Mouse (Mus musculus): Measurements from ENCODE around the gene Lrrc59. TPM values are rescaled to one million over a fixed set of nuclear protein-coding genes. Genes with fewer than 3 reads are reported as not detected.
"Not testable (repeated sequence)": the region's sequence is repeated elsewhere in the genome, so short reads cannot be mapped to it uniquely, and the experiment has no call there.

Gene Lrrc59
- total RNA-seq, 2 experiments from 2014 or later, result 35.8 to 37.5 TPM

GRCm38 (mm10) chr11:94680639-94681038 lies 51.1 kb downstream of the Lrrc59 start:
- DNase-seq, result no peak
- H3K4me3 ChIP-seq, result no peak overlapping the region
- intact Hi-C loops (cut with DNase I), result no loop called here
- peak; percentile 27; the same call in 1 of the 2 replicates for TF ChIP-seq CTCF (IDR thresholded peaks at IDR 0.05)
- no peak overlapping the region for H3K27ac ChIP-seq

- TF ChIP-seq CTCF (IDR thresholded peaks at IDR 0.05), result no peak
- H3K4me3 ChIP-seq, result no peak overlapping the region
- H3K27ac ChIP-seq, result no peak overlapping the region
- intact Hi-C loops (cut with DNase I), result no loop called here
- DNase-seq, result no peak
Measured at GRCm38 (mm10) chr11:94681640-94682039, 52.1 kb downstream of the Lrrc59 start.

DNA sequence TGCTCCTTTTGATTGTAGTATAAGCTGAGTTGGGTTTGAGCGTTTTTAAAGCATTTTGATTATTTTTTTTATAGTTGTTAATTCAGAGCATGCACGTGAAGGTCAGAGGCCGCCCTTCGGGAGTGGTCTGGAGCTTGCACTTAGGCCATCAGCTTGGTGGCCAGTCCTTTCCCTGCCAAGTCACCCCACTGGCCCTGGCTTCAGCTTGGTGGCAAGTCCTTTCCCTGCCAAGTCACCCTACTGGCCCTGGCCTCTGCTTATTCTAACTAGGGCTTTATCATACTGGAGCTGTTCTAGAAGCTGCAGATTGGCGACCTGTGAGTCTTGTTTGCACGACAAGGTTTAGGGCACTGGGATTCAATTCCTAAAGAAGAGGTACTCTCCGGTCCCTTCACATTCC lies 52.9 kb downstream of the Lrrc59 start:
- no peak for DNase-seq
- TF ChIP-seq CTCF (IDR thresholded peaks at IDR 0.05), result no peak
- Histone ChIP-seq H3K27ac (no peak overlapping the region), H3K4me3 (no peak overlapping the region)
- intact Hi-C loops (cut with DNase I), result no loop called here

DNA sequence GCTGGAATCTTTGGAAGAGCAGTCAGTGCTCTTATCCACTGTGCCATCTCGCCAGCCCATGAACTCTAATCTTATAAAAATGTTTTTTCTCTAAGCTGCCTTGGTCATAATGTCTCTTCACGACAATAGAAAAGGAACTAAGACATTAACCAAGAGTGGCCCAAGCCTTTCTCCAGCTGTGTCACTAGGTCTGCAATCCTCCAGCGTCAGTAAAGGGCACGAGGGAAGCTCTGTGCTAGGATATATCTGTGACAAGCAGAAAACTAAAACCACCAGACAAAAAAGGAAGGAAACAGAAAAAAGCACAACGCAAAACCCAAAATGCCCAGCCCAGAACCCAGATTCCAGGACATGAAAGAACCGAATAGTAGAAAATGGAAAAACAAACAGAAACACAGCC lies 57.6 kb downstream of the Lrrc59 start:
- intact Hi-C loops (cut with DNase I), result no loop called here
- no peak for TF ChIP-seq CTCF (IDR thresholded peaks at IDR 0.05)

DNA sequence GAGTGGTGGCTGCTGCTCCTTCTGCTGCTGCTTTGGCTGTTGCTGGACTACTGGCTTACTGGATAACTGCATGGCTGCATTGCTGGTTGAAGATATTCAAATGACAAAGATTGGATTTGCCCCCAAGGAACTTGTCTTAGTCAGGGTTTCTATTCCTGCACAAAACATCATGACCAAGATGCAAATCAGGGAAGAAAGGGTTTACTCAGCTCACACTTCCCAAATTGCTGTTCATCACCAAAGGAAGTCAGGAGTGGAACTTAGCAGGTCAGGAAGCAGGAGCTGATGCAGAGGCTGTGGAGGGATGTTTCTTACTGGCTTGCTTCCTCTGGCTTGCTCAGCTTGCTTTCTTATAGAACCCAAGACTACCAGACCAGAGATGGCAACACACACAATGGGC lies 62.9 kb downstream of the Lrrc59 start:
- H3K27ac ChIP-seq; H3K4me3 ChIP-seq; intact Hi-C loops (cut with DNase I): not testable (repeated sequence)

More for the DNA sequence above, 57.6 kb downstream of the Lrrc59 start:
- no peak for DNase-seq
- H3K4me3 ChIP-seq, result no peak overlapping the region
- no peak overlapping the region for H3K27ac ChIP-seq

More for the DNA sequence above, 62.9 kb downstream of the Lrrc59 start:
- not testable (repeated sequence) for DNase-seq

Other genes starting within 250 kb of the Lrrc59 start
- gene Abcc3, start 236.8 kb upstream of the Lrrc59 start, total RNA-seq (2021), result under 1 TPM; 0.46 to 0.53 TPM
- gene Cacna1g, start 155.6 kb upstream of the Lrrc59 start, total RNA-seq (2021), result 1 to 10 TPM; 1.2 to 3.0 TPM
- not detected for gene Spata20, start 143.6 kb upstream of the Lrrc59 start, total RNA-seq (2021)
- gene Epn3, start 129.8 kb upstream of the Lrrc59 start, total RNA-seq (2021), result under 1 TPM in 1 of 2 experiments, not detected in 1; 0.05 TPM
- not detected for gene Mycbpap, start 108.0 kb upstream of the Lrrc59 start, total RNA-seq (2021)
- gene Rsad1, start 80.5 kb upstream of the Lrrc59 start, total RNA-seq (2021), result 1 to 10 TPM; 2.9 to 4.1 TPM
- gene Chad, start 64.7 kb upstream of the Lrrc59 start, total RNA-seq (2021), result 10 to 100 TPM in 1 of 2 experiments, 1 to 10 TPM in 1; 9.5 to 69.2 TPM
- gene Acsf2, start 27.9 kb upstream of the Lrrc59 start, total RNA-seq (2021), result 1 to 10 TPM; 1.6 to 3.6 TPM
- gene Mrpl27, start 24.0 kb downstream of the Lrrc59 start, total RNA-seq (2021), result 10 to 100 TPM; 50.4 to 59.8 TPM
- gene Eme1, start 24.2 kb downstream of the Lrrc59 start, total RNA-seq (2021), result not detected
- 1 to 10 TPM; 3.6 to 3.9 TPM for gene Xylt2, start 47.7 kb downstream of the Lrrc59 start, total RNA-seq (2021)
- not detected for gene Gm11541, start 74.7 kb downstream of the Lrrc59 start, total RNA-seq (2021)
- gene Cdc34b, start 112.0 kb downstream of the Lrrc59 start, total RNA-seq (2021), result 1 to 10 TPM in 1 of 2 experiments, under 1 TPM in 1; 0.82 to 1.3 TPM
- gene Tmem92, start 152.9 kb downstream of the Lrrc59 start, total RNA-seq (2021), result not detected